Mouse (Mus musculus): ENCODE data around the gene Zfp799.

The Zfp799 gene

DNA sequence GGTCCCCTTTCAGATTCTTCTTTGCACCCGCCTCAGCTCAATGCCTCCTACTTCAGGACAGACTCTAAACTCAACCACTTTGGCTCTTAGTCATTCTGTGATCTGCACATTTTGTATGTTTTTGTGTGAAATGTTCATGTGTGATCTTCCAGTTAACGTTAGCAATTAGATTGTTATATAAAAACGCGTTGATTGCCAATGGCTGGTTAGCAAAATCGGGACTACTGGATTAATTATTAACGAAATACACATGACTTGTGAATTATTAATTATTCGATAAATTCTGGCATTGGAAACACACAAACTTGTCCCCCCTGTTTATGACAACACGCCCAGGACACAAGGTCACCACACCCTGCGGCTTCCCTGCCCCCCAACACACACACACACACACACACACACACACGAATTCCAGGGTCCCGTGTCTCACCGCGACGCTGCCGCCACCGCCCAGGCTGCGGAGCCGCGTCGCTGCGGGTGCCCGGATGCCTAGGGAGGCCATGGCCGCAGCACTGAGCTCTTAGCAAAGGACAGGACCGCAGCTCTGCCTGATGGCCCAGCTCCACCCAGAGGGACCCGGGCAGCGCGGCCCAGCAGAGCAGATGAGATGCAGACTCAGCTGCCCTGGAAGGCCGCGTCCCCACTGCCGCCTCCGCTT lies 42.5 kb downstream of the Zfp799 start:
- no peak for DNase-seq (ENCODE audit: low spot score in 2 of 2)

DNA sequence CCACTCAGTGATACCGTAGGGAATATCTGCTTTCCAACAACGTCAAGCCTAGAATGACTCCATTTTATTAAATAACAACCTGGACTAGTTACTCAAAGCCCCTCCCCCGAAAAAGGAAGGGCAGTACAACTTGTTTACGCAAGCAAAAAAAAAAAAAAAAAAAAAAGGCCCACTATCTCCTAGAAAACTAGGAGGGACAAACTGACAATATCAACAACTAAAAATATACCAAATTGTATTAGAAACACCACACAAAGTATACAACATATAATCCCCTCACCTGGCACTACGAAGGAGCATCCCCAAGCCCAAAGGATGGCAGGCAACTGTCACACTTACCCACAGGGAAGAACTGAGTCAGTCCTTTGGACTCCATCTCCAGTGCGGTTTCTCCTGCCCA lies 43.1 kb downstream of the Zfp799 start:
- DNase-seq (ENCODE audit: low spot score in 2 of 2), result no peak

GRCm38 (mm10) chr17:32785656-32786055 lies 44.4 kb downstream of the Zfp799 start:
- DNase-seq (ENCODE audit: low spot score in 2 of 2), result no peak

DNA sequence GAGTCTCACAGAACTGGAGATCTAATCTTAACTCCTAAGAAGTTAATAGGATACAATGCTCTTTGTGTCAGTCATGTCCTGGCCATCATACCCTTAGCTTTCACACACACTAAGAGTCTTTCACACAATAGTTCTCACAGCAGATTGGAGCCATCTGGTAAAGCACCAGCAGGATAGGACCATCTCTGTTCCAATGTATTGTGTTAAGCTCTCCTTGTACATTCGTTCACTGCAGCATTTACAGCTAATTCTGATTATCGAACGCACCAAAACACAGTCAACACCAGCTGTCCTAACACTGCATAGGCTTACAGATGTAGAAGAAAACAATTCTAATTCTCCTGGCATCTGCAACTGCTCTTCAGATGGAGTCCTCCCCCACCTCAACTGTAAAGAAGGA lies 52.5 kb downstream of the Zfp799 start:
- no peak for DNase-seq (ENCODE audit: low spot score in 2 of 2)

DNA sequence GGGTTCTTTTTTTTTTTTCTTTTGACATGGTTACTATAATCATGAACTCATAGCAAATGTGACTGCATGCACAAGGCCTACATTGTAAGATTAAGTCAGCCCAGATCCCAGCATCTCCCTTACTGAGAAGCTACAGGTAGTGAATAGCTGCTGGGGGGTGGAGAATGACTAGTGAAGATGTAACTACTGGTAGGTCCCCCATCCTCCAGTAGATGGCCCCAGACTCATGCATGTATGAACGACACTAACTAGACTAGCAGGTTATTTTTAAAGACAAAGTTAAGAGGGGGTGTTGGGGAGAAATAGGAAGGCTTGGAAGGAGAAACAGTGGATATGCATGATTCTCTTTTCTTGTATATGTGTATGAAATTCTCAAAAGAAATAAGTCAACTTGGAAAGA lies 58.8 kb downstream of the Zfp799 start:
- DNase-seq (ENCODE audit: low spot score in 2 of 2), result no peak

DNA sequence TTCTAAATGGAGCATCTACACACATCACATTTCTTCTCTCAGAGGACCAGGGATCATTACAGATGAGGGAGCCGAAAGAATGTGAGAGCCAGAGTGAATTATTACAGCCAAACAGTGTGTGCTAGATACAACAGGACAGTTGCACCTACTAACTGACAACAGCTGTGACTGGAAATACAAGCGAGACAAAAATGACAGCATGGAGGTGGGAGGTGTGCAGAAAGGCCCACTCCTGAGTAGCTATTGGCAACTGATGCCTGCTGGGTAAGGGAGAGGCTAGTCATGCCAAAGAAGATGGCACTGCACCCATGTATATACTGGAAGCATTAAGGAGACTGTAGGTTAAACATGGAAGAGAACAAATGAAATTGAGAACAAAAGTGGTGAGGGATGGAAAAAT lies 63.6 kb downstream of the Zfp799 start:
- no peak for DNase-seq (ENCODE audit: low spot score in 2 of 2)

All from frontal cortex, postnatal 10 days (tissue).